Mouse (Mus musculus) limb, embryonic 14.5 days (tissue): ENCODE data around the gene Gm10382. TPM values are rescaled to one million over a fixed set of nuclear protein-coding genes. Genes with fewer than 3 reads are reported as not detected.

Experiments used
- ATAC-seq: fragments of 200-750 bp; cut with Nextera tagmentation; 2 replicates; pipeline ENCODE4 v1.8.0; 2017; ENCODE audit warnings: low read depth, moderate number of reproducible peaks, moderate TSS enrichment; ENCODE audit not compliant: low FRiP score
- DNase-seq: peaks from one replicate; pipeline ENCODE4 v3.0.0-alpha.2; 2015; ENCODE audit warnings: low spot score
- H3K27ac ChIP-seq: fragments of 300-500 bp; sonication (generic); replicated peaks from 2 replicates; pipeline ENCODE4 v1.5.1; 2014; ENCODE audit warnings: low read depth, mild to moderate bottlenecking, low read length, moderate library complexity, mixed read lengths
- H3K27me3 ChIP-seq: fragments of 300-500 bp; sonication (generic); 2 replicates; pipeline ENCODE4 v1.6.1; 2014; ENCODE audit warnings: low read length, mixed read lengths; ENCODE audit not compliant: control insufficient read depth, insufficient read depth
- H3K36me3 ChIP-seq: fragments of 300-500 bp; sonication (generic); 2 replicates; pipeline ENCODE4 v1.6.1; 2014; ENCODE audit warnings: mild to moderate bottlenecking, low read length, moderate library complexity, mixed read lengths; ENCODE audit not compliant: control insufficient read depth, insufficient read depth
- H3K4me1 ChIP-seq: fragments of 300-500 bp; sonication (generic); 2 replicates; pipeline ENCODE4 v1.6.1; 2014; ENCODE audit warnings: antibody characterized with exemption, low read length, mixed read lengths; ENCODE audit not compliant: control insufficient read depth, insufficient read depth
- H3K4me2 ChIP-seq: fragments of 300-500 bp; sonication (generic); replicated peaks from 2 replicates; pipeline ENCODE4 v1.6.1; 2014; ENCODE audit warnings: low read depth, mild to moderate bottlenecking, low read length, moderate library complexity; ENCODE audit not compliant: severe bottlenecking
- H3K4me3 ChIP-seq: fragments of 300-500 bp; sonication (generic); replicated peaks from 2 replicates; pipeline ENCODE4 v1.5.1; 2014; ENCODE audit warnings: low read length
- H3K9ac ChIP-seq: fragments of 300-500 bp; sonication (generic); 2 replicates; pipeline ENCODE4 v1.6.1; 2014; ENCODE audit warnings: mild to moderate bottlenecking, low read depth, low read length, moderate library complexity; ENCODE audit not compliant: severe bottlenecking
- H3K9me3 ChIP-seq: fragments of 300-500 bp; sonication (generic); 2 replicates; pipeline ENCODE4 v1.6.1; 2016; ENCODE audit warnings: low read length; ENCODE audit not compliant: control insufficient read depth
- POLR2A ChIP-seq: fragments of 200-500 bp; IDR thresholded peaks from 2 replicates; pipeline ENCODE4 v1.8.0; 2012; ENCODE audit warnings: inconsistent platforms, mild to moderate bottlenecking, moderate library complexity, borderline replicate concordance; ENCODE audit not compliant: insufficient read depth, insufficient read length; ENCODE audit errors: extremely low read depth
- WGBS: fragments of 180-500 bp; shearing (Covaris S2); extraction: QIAGEN DNeasy Blood & Tissue Kit; methylation state at CpG from one replicate; pipeline ENCODE4 v1.1.7; 2014; 5-methylcytosine and 5-hydroxymethylcytosine counted together
- polyA plus RNA-seq, 2 experiments: library from polyadenylated mRNA; depleted of rRNA in 1 of 2; stranded (reverse) in 1 of 2; unstranded in 1 of 2; fragments of >200 nt; fragmentation: Nextera tagmentation in 1 of 2; extraction: Ambion mirVana in 1 of 2; gene quantifications; 2 replicates each; pipeline versions ENCODE4 v1.2.1 to v1.2.3; 2012 to 2014

The Gm10382 gene
- polyA plus RNA-seq, 2 experiments = 0.08 to 0.45 TPM

DNA sequence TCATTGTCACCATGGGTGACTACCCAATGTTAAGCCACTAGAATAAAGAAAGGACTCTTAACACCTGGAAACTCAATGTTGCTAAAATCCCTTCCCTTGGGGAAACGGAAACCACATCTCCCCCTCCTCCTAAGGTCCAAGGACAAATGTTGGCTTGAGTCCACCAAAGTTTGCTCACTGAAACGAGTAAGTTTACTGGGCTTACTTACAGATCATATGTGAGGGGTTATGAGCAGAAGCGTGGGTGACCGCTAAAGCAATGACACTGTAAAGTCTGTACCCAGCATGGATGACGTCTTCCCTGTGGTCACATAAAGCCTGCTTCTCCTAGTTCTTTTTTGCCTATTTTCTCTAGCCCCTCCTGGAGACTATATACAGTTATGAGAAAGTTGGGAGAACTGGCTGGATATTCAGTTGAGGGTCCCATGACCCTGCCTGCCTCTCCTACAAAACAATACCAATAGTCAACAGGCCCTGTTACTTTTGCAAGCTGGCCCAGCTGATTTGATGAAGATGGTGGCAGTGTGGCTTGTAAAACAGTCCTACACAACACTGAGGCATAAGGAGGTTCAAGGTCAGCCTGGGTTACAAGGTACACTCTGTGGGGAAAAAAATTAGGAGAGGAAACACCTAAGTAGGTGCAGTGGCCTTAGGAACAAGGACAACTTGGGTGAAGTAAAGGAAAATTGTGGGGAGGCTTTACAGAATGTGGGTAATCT is 7.0 kb upstream of the Gm10382 start:
- Histone ChIP-seq H3K36me3 (peaks cover 18% of the 10 kb centered on the region), H3K4me2 (no peak overlapping the region), H3K9me3 (no peaks in the 10 kb centered on the region), H3K4me1 (no peaks in the 10 kb centered on the region), H3K27me3 (no peaks in the 10 kb centered on the region), H3K4me3 (no peak overlapping the region), H3K9ac (no peak overlapping the region), H3K27ac (no peak overlapping the region)
- DNase-seq (no peak), ATAC-seq (no peak)
- no peak for TF ChIP-seq POLR2A
- WGBS = 69% methylated on average over 5 of the region's 5 CpGs

DNA sequence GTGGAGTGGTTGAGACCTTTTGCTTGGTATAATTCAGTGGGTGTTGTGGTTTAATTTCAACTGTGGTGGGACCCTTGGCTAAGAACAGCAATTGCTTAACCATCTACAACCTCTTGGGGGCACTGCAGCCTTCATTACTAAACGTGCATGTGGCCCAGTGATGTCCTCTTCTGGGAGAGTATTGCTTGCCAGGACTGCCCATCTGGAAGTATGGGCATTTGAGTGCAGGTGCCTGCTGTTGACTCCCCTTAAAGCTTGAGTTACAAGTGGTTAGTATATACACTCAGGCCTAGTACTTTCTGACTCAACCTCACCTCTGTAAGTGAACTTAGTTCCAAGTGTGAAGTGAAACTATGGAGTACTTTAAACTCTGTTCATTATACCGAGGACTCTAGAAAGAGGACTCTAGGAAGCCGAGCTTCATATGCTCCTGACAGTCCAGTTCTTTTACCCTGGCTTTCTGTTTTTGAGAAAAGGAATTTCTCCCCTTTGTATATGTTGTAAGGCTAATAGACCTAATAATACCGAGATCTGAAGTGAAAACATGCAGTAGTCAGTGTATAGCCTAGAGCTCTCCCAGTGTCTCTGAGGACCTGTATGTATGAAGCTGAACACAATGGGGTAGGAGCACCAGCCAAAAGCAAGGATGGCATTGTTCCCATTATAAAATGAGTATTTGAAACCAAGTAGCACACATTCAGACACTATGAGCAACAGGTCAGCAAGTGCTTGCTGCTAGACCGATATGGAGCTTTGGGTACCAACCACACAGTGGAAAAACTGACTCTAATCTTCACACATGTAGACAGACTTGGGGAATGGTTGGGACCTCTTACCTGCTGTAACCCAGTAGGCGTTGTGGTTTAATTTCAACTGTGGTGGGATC is 6.2 kb upstream of the Gm10382 start:
- Histone ChIP-seq H3K36me3 (peaks cover 18% of the 10 kb centered on the region), H3K4me2 (no peak overlapping the region), H3K9me3 (no peaks in the 10 kb centered on the region), H3K27me3 (no peaks in the 10 kb centered on the region), H3K27ac (no peak overlapping the region), H3K4me3 (no peak overlapping the region), H3K4me1 (no peaks in the 10 kb centered on the region), H3K9ac (no peak overlapping the region)
- 48% methylated on average over 6 of the region's 6 CpGs for WGBS
- ATAC-seq (peak; percentile 49; the same call in 1 of the 2 replicates), DNase-seq (peak; percentile 56)
- TF ChIP-seq POLR2A = no peak

DNA sequence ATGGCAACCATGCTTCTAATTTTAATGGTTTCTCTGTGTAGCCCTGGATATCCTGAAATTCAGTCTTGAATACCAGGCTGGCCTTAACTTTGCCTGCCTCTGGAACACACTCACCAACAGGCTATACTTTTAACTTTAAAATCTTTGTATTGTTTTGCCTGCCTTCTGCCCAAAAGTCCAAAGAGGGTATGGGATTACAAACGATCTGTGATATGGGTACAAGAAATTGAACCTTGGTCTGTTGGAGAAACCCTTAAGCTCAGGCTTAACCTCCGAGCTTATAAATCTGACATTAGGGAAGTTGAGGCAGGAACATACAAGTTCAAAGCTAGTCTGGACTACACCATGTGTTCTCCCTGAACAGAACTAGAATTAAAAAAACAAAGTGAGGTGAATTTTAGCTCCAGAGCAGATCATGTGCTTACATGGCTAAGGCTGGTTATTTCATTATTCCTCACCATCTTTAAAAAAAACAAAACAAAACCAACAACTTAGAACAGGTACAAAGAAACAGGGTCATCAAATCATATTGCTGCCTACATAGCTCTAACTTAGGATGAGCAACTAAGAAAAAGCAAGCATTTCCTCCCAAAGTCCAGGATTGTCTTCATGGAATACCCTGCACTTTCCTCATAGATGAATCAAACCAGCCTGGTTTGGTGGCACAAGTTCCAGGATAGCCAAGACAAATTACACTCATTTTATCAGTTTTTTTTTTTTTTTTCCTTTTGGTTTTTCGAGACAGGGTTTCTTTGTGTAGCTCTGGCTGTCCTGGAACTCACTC is 5.3 kb upstream of the Gm10382 start:
- Histone ChIP-seq H3K4me1 (peaks cover 5% of the 10 kb centered on the region; the same call in 1 of the 2 replicates), H3K27me3 (no peaks in the 10 kb centered on the region), H3K4me2 (no peak overlapping the region), H3K9me3 (no peaks in the 10 kb centered on the region), H3K36me3 (peaks cover 18% of the 10 kb centered on the region), H3K27ac (no peak overlapping the region), H3K9ac (no peak overlapping the region), H3K4me3 (no peak overlapping the region)
- DNase-seq (no peak), ATAC-seq (no peak)
- WGBS = 85% methylated on average over 3 of the region's 3 CpGs
- TF ChIP-seq POLR2A = no peak

DNA sequence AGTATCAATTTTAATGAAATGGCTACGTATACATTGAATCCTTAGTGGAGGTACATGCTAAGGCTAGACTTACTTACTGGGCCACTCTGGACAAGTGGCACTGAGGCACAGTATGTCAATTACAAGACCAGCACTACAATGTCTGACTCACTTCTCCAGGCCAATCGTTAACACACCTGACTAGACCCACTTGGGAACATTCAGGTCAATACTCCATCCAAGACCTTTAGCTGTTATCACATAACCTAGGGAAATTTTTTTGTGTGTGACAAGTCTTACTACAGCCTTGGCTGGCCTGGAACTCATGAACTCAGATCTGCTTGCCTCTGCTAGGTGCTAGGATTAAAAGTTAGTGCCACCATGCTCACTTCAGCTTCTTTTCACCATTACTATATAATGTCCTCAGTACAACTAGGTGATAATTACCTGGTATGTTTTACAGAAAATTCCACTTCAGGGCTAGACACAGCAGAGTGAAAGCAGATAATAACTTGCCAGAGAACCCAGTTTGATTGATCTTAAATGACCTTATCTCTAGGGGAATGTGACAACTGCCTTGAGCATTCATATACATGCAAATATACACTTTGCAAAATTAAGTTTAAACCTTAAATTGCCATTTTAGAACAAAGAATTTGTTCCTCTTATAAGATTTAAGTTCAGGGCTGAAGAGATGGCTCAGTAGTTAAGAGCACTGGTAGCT is 4.5 kb upstream of the Gm10382 start:
- H3K9ac ChIP-seq = no peak overlapping the region
- no peaks in the 10 kb centered on the region for H3K27me3 ChIP-seq
- no peak for TF ChIP-seq POLR2A
- no peaks in the 10 kb centered on the region for H3K9me3 ChIP-seq
- no peak for DNase-seq
- no peak for ATAC-seq
- H3K27ac ChIP-seq = no peak overlapping the region
- 88% methylated on average over 2 of the region's 2 CpGs for WGBS
- H3K4me2 ChIP-seq = no peak overlapping the region
- peaks cover 5% of the 10 kb centered on the region; the same call in 1 of the 2 replicates for H3K4me1 ChIP-seq
- peaks cover 18% of the 10 kb centered on the region for H3K36me3 ChIP-seq
- H3K4me3 ChIP-seq = no peak overlapping the region
